Mouse (Mus musculus): ENCODE data around the gene Gnat1.

DNA sequence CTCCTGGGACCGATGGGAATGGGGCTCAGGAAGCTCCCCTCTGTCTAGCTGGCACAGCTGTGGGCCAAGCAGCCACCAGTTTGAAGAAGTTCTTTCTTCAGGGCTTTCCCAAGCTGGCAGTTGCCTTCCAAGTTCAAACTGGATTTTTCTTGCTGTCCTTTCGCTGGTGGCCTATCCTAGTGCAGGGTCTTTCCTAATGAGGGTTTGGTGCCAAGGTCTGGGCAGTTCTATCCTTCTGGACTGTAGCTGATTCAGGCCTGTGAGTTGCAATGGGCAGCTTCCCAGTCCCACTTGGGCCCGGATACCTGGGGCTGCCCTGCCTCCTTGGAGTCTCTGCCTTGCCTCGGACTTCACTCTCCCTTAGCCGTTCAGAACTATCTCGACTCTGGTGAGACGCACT lies 29.3 kb downstream of the Gnat1 start:
- no peak for TF ChIP-seq POU5F1 (IDR thresholded peaks at IDR 0.05; ENCODE audit: borderline replicate concordance, low read length)
- no peak for TF ChIP-seq CTCF (conservative IDR thresholded peaks at IDR 0.05; ENCODE audit: low read length)
- TF ChIP-seq NANOG (IDR thresholded peaks at IDR 0.05; ENCODE audit: borderline replicate concordance, low read length) = no peak

Measured in E14TG2a.4 (cell line).